Mouse (Mus musculus): ENCODE data around the gene Ubr2.

- TF ChIP-seq TAL1 (IDR thresholded peaks at IDR 0.05; ENCODE audit: low read length), result no peak
- TF ChIP-seq GATA1 (IDR thresholded peaks at IDR 0.05; ENCODE audit: low read length), result no peak
Measured at GRCm38 (mm10) chr17:47009016-47009415, 1.3 kb downstream of the Ubr2 start.
